Mouse (Mus musculus) frontal cortex, postnatal 25 days (tissue): ENCODE measurements around the gene Rad51d.
"Not testable (repeated sequence)": the region's sequence is repeated elsewhere in the genome, so short reads cannot be mapped to it uniquely, and the experiment has no call there.

Experiments used
- DNase-seq, 2 experiments: peaks; one replicate each; pipeline ENCODE4 v3.0.0; 2022; ENCODE audit warnings: low spot score in 2 of 2

Gene Rad51d

GRCm38 (mm10) chr11:82890342-82890762 lies at the start of gene Rad51d:
TSS of gene Rad51d (minus strand) at chr11:82890614.
- peak; percentile 88 for DNase-seq

DNA sequence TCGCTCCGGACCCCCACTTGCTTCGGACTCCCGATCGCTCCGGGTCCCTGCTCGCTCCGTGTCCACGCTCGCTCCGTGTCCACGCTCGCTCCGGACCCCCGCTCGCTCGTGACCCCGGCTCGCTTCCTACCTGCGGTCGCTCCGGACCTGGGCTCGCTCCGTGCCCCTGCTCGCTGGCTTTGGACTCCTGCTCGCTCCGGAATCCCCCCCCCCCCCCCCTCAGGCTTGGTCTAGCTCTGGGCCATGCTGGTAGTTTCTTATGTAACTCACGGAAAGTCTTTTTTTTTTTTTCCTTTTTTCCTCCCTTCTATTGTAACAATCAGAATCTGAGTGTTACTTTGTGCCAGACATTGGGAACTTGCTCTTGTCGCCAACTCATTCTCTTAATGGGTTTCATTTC lies 42.8 kb upstream of the Rad51d start:
- DNase-seq: no peak

DNA sequence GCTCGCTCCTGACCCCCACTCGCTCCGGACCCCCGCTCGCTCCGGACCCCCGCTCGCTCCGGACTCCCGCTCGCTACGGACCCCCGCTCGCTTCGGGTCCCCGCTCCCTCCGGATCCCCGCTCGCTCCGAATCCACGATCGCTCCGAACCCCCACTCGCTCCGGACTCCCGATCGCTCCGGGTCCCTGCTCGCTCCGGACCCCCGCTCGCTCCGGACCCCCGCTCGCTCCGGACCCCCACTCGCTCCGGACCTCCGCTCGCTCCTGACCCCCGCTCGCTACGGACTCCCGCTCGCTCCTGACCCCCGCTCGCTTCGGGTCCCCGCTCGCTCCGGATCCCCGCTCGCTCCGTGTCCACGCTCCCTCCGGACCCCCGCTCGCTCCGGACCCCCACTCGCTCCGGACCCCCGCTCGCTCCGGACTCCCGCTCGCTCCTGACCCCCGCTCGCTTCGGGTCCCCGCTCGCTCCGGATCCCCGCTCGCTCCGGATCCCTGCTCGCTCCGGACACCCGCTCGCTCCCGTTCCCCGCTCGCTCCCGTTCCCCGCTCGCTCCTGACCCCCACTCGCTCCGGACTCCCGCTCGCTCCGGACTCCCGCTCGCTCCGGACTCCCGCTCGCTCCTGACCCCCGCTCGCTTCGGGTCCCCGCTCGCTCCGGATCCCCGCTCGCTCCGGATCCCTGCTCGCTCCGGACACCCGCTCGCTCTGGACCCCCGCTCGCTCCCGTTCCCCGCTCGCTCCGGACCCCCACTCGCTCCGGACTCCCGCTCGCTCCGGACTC lies 41.4 kb upstream of the Rad51d start:
- not testable (repeated sequence) for DNase-seq

- not testable (repeated sequence) for DNase-seq
Measured at GRCm38 (mm10) chr11:82931161-82931560, 40.7 kb upstream of the Rad51d start.

- DNase-seq: not testable (repeated sequence)
Measured at GRCm38 (mm10) chr11:82930391-82930955, 40.1 kb upstream of the Rad51d start.

GRCm38 (mm10) chr11:82929633-82929950 lies 39.2 kb upstream of the Rad51d start:
- no peak for DNase-seq

- no peak for DNase-seq
Measured at GRCm38 (mm10) chr11:82928897-82929632, 38.7 kb upstream of the Rad51d start.

GRCm38 (mm10) chr11:82923910-82924309 lies 33.5 kb upstream of the Rad51d start:
- DNase-seq: not testable (repeated sequence)

DNA sequence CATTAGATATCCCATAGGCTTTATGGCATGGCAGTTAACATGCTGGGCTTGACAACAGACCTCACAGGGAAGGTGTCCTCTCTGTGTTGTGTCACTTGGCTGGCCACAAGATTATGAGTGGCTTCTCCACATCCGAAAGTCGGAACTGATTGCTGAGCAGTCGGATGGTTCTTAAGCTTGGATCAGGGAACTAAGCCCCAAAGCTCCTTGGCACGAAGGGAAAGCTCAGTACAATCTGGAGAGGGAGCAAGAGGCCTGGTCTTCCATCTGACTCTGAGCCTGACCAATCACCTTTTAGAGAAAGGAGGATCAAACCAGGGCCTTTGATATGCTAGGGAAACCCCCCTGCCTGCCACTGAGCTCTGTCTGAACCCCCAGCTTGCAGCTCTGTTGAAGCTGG lies 31.3 kb upstream of the Rad51d start:
- no peak for DNase-seq

DNA sequence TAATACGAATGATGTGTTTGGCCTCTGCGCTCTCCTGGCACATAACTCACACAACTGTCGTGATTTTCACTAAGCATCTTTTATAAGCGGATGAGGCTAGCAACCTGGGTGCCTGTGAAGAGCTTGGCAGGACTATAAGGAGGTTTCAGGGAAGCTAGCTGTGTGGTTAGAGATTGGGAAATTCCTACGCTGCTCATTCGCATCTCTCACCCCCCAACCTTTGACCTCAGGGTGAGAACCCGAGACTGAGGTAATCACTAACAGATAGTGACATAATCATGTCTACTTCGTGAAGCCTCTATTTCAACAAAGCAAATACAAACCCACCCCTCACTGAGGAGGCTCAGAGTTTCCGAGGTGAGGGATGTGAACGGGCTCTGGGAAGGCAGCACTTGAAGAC lies 30.4 kb upstream of the Rad51d start:
- DNase-seq: no peak

GRCm38 (mm10) chr11:82914711-82915352 lies 24.4 kb upstream of the Rad51d start:
- peak; percentile 61 to 64 for DNase-seq

DNA sequence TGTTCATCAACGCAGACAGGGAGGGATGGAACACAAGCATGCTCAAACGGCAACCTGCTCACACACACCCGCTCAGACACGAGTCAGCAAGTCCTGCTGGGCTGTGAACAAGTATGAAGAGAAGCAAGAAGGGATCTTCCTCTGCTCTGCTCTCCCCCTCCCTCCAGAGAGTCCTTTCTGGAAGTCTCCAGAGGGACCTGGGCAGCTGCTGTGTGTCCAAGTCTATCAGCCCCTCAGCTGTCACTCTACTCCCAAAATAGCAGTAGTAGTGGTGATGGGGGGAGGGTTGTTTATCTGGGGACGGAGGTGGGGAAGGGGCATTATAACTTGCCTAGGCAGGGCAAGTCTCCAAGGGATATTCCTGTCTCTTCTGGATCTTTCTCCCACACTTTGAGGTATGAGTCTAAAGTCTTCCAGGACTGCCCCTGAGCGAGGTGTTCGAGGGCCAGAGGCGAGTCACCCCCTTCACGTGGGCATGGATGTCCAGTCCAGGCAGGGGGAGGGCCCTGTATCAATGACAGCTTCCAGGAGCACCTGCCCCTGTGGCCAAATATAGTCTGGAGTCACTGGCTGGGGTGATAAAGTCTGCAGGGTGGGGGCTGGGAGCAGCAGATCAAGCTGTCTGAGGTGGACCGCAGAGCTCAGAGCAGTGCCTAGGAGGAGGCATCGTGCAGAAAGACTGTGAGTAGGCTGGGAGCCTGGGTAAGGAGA lies 20.4 kb upstream of the Rad51d start:
- no peak for DNase-seq

DNA sequence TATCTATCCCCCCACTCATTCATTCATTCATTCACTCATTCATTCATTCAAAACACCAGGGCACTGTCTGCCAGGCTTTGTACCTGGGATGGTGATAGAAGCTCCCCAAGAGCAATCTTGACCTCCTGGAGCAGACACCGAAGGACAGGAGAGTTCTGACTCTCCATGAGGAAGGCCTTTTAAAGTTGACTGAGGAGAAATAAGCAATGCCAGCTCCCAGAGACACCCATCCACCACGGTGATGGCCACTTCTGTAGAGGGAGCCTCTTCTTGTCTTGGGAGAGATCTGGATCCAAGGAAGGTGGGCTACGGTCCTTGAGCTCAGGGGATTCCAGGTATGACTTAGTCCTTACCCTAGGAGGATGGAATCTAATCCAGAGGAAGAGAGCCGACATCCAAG lies 19.8 kb upstream of the Rad51d start, which contains the start of gene Unc45b:
Gene Unc45b, plus strand, starts transcription at position 301 of the 400 bp plus-strand sequence.
- DNase-seq: no peak

DNA sequence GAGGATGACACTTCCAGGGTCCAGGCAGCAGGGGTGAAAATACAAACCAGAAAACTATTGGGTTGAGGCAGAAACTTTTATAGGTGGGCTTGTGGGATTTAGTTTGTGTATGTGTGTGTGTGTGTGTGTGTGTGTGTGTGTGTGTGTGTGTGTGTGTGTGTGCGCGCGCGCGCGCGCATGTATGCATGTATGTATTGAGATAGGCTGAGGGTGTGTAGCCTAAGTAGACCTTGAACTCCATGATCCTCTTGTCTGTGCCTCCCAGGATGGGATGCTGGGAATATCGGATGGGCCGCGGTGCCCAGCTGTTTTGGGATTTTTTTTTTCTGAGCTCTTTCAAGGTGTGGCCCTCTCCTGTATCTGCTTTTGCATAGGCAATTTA lies 18.2 kb upstream of the Rad51d start:
- DNase-seq: no peak

- peak; percentile 91 for DNase-seq
Measured at GRCm38 (mm10) chr11:82907651-82908607, 17.5 kb upstream of the Rad51d start, which contains the start of gene Nle1. TSS of gene Nle1 (minus strand) at chr11:82908411.

DNA sequence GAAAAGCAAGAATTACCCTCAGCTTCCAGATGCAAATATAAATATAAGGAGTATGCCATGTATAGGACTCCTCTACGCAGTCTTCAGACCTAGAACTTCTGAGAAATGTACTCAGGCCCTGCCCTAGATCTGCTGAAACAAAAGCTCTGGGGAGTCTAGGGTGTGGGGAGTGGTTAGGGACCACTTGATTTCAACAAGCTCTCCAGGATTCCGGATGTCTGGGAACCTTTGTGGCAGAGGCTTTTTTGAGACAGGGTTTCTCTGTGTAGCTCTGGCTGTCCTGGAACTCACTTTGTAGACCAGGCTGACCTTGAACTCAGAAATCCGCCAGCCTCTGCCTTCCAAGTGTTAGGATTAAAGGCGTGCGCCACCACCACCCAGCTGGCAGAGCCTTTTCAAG lies 15.4 kb upstream of the Rad51d start:
- DNase-seq: no peak

DNA sequence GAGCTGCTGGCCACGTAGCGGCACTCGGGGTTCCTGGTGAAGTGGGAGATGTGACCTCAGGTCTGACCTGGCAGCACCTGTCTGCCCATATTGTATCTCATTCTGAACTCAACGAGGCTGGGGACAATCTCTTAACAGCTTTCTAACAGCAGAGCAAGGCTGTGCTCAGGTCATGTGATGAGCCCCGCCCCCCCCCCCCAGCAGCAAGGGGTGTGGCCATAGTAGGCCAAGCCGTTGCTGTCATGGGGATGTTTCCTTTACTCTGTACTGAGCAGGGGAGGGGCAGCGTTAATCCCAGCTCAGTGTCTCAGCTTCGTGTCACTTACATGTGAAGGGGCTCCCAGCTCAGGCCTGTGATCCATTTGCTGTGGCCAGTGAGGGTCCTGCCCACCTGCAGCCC lies 14.5 kb upstream of the Rad51d start:
- no peak for DNase-seq

DNA sequence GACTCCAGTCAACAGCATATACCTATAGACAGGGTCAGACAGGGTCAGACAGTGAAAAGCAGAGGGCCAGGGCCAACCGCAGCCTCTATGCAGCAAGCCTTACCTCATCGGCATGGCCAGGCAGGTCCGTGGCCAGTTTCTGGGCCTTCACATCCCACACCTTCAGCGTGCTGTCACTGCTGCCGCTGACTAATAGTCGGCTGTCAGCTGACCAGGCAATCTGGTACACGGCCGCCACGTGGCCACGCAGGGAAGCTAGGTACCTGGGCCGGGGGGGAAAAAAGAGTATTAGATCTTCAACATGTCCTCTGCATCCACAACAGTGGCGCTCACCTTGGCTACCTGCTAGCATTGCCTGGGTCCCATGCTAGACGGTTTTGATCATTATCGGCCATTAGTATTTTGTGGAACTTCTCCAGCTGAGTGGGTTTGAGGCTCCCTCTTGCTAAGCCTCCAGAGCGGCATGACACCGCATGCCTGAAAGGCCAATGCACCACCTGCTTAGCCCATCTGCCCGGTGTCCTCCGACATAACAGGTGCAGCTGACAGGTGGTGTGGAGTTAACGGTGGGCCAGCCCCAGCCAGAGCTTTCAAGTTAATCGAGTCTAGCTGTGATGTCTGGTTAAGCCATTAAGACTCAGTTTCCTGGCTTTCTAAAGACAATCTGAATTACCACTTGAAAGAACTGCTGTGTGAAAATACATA lies 11.3 kb upstream of the Rad51d start:
- no peak for DNase-seq

DNA sequence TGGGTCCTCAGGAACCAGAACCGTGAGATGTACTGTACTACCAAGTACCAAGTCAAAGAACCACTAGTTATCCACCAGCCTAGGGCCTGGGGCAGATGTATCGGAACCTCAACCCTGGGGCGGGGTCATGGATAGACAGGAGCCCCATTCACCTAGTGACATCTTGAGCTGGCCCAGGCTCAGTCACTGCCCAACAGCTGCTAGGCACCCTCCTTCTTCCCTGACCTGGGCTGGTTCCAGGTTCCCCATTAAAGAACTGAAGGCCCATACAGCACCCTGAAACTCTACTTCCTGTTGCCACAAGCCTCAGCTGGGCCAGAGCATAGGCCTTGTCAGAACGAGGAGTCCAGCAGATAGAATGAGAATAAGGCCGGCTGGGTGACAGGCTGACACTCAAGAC lies 9.3 kb upstream of the Rad51d start:
- DNase-seq: no peak

- DNase-seq: no peak
Measured at GRCm38 (mm10) chr11:82897478-82897877, 7.1 kb upstream of the Rad51d start.
